Mouse (Mus musculus): Measurements from ENCODE around the gene Pld2. TPM values are rescaled to one million over a fixed set of nuclear protein-coding genes. Genes with fewer than 3 reads are reported as not detected.

Gene Pld2
- polyA plus RNA-seq, 1 experiment from 2014 or later, result 4.8 TPM

- Histone ChIP-seq H3K4me2 (ENCODE audit: low read length) (no peak overlapping the region), H3K4me1 (ENCODE audit: control insufficient read depth, insufficient read depth, low read length) (peaks cover 11% of the 10 kb centered on the region), H3K27me3 (replicated peaks; ENCODE audit: control insufficient read depth, insufficient read depth, low read length) (no peaks in the 10 kb centered on the region), H3K9ac (ENCODE audit: low read length) (no peak overlapping the region), H3K36me3 (ENCODE audit: control insufficient read depth, insufficient read depth, low read length) (no peaks in the 10 kb centered on the region), H3K4me3 (ENCODE audit: low read depth, low read length) (no peak overlapping the region), H3K9me3 (replicated peaks; ENCODE audit: control insufficient read depth, low read length) (no peaks in the 10 kb centered on the region), H3K27ac (ENCODE audit: low read depth, low read length) (no peak overlapping the region)
- DNase-seq (ENCODE audit: low spot score) (no peak), ATAC-seq (no peak)
- 93% methylated on average over 6 of the region's 6 CpGs for WGBS
Observed at GRCm38 (mm10) chr11:70578962-70579361, 39.1 kb downstream of the Pld2 start.

- no peaks in the 10 kb centered on the region for H3K9me3 ChIP-seq (replicated peaks; ENCODE audit: control insufficient read depth, low read length)
- WGBS, result 82% methylated on average over 9 of the region's 9 CpGs
- H3K27me3 ChIP-seq (replicated peaks; ENCODE audit: control insufficient read depth, insufficient read depth, low read length), result no peaks in the 10 kb centered on the region
- no peaks in the 10 kb centered on the region for H3K36me3 ChIP-seq (ENCODE audit: control insufficient read depth, insufficient read depth, low read length)
- H3K4me2 ChIP-seq (ENCODE audit: low read length), result no peak overlapping the region
- H3K4me1 ChIP-seq (ENCODE audit: control insufficient read depth, insufficient read depth, low read length), result peaks cover 11% of the 10 kb centered on the region; the same call in 1 of the 2 replicates
- ATAC-seq (no peak), DNase-seq (ENCODE audit: low spot score) (no peak)
- no peak overlapping the region for H3K4me3 ChIP-seq (ENCODE audit: low read depth, low read length)
- no peak overlapping the region for H3K27ac ChIP-seq (ENCODE audit: low read depth, low read length)
- H3K9ac ChIP-seq (ENCODE audit: low read length), result no peak overlapping the region
Observed at GRCm38 (mm10) chr11:70579710-70580357, 40.0 kb downstream of the Pld2 start.

DNA sequence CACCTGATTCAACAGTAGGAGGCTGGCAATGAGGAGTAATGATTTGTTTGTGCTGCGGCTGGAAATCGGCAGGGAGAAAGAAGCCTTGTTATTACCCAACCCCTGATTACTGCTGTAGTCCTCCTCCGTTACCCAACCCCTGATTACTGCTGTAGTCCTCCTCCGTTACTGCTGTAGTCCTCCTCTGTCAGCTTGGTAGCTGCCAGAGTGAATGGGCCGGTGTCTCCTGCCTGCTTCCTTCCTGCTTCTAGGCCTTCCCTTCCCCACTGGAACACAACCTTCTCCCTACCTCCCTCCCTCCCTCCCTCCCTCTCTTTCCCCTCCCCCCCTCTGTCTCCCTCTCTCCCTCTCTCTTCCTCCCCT is 40.5 kb downstream of the Pld2 start:
- Histone ChIP-seq H3K4me3 (ENCODE audit: low read depth, low read length) (no peak overlapping the region), H3K27me3 (replicated peaks; ENCODE audit: control insufficient read depth, insufficient read depth, low read length) (no peaks in the 10 kb centered on the region), H3K4me2 (ENCODE audit: low read length) (no peak overlapping the region), H3K4me1 (ENCODE audit: control insufficient read depth, insufficient read depth, low read length) (peaks cover 15% of the 10 kb centered on the region), H3K36me3 (ENCODE audit: control insufficient read depth, insufficient read depth, low read length) (no peaks in the 10 kb centered on the region), H3K9me3 (replicated peaks; ENCODE audit: control insufficient read depth, low read length) (no peaks in the 10 kb centered on the region), H3K9ac (ENCODE audit: low read length) (no peak overlapping the region), H3K27ac (ENCODE audit: low read depth, low read length) (no peak overlapping the region)
- DNase-seq (ENCODE audit: low spot score) (no peak), ATAC-seq (no peak)
- 54% methylated on average over 5 of the region's 5 CpGs for whole genome bisulfite sequencing

- H3K4me1 ChIP-seq (ENCODE audit: control insufficient read depth, insufficient read depth, low read length), result peaks cover 16% of the 10 kb centered on the region
- H3K4me2 ChIP-seq (ENCODE audit: low read length), result no peak overlapping the region
- no peak overlapping the region for H3K4me3 ChIP-seq (ENCODE audit: low read depth, low read length)
- H3K9me3 ChIP-seq (replicated peaks; ENCODE audit: control insufficient read depth, low read length), result no peaks in the 10 kb centered on the region
- no peak overlapping the region for H3K9ac ChIP-seq (ENCODE audit: low read length)
- DNase-seq (ENCODE audit: low spot score) (no peak), ATAC-seq (no peak)
- H3K27me3 ChIP-seq (replicated peaks; ENCODE audit: control insufficient read depth, insufficient read depth, low read length), result no peaks in the 10 kb centered on the region
- 82% methylated on average over 3 of the region's 3 CpGs for WGBS
- H3K36me3 ChIP-seq (ENCODE audit: control insufficient read depth, insufficient read depth, low read length), result no peaks in the 10 kb centered on the region
- H3K27ac ChIP-seq (ENCODE audit: low read depth, low read length), result no peak overlapping the region
Observed at GRCm38 (mm10) chr11:70580921-70581320, 41.1 kb downstream of the Pld2 start.

DNA sequence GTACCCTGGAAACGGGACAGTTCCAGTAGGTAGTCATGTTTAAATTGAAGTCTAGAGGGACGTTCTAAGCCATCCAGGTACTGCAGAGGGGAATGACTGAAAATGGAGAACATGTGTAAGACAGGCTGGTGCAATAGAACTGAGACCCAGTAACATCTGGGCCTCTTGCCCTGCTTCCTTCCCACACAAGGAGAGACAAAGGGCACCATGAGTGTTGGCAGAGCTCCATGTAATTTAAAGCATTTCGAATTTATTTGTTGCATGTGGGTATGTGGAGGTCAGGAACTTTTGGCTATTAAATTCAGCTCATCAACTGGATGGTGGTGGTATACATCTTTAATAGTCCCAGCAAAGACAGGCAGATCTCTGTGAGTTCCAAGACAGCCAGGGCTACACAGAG is 42.3 kb downstream of the Pld2 start:
- no peak overlapping the region for H3K9ac ChIP-seq (ENCODE audit: low read length)
- H3K4me1 ChIP-seq (ENCODE audit: control insufficient read depth, insufficient read depth, low read length), result peaks cover 16% of the 10 kb centered on the region
- no peak overlapping the region for H3K4me3 ChIP-seq (ENCODE audit: low read depth, low read length)
- DNase-seq (ENCODE audit: low spot score), result no peak
- no peak overlapping the region for H3K27ac ChIP-seq (ENCODE audit: low read depth, low read length)
- H3K4me2 ChIP-seq (ENCODE audit: low read length), result no peak overlapping the region
- H3K9me3 ChIP-seq (replicated peaks; ENCODE audit: control insufficient read depth, low read length), result no peaks in the 10 kb centered on the region
- 72% methylated on average over 3 of the region's 3 CpGs for WGBS
- ATAC-seq, result no peak
- no peaks in the 10 kb centered on the region for H3K36me3 ChIP-seq (ENCODE audit: control insufficient read depth, insufficient read depth, low read length)
- H3K27me3 ChIP-seq (replicated peaks; ENCODE audit: control insufficient read depth, insufficient read depth, low read length), result no peaks in the 10 kb centered on the region

DNA sequence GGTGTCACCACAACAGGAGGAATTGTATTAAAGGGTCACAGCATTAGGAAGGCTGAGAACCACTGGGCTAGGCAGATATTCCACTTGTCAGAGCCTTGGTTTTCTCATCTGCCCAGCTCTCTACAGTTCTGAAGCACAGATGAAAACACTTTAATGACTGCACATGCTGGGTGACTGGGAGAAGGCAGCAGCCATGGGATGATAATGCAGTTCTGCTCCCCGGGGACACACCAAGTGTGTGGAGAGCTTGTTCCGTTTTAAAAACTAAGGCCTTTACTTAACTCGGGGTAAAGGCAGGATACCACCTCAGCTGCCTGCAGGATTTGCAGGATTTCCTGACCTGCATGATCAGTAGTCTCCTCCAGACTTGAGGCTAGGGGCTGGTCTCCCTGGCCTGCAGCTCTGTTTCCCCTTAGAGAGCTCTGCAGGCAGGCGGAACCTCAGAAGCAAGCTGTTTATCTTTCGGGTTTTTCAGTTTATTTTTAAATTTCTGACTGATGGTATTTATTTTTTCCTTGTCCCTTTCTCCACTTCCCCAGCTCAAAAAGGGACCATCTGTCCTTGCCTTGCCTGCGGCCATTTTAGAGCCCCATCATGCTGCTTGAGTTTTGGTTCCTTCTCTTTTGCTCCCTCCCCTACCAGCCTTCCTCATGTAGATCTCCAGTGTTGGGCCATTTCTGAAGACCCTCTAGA is 43.3 kb downstream of the Pld2 start:
- ATAC-seq, result no peak
- Histone ChIP-seq H3K4me2 (ENCODE audit: low read length) (no peak overlapping the region), H3K36me3 (ENCODE audit: control insufficient read depth, insufficient read depth, low read length) (no peaks in the 10 kb centered on the region), H3K9me3 (replicated peaks; ENCODE audit: control insufficient read depth, low read length) (no peaks in the 10 kb centered on the region), H3K4me1 (ENCODE audit: control insufficient read depth, insufficient read depth, low read length) (peaks cover 12% of the 10 kb centered on the region), H3K4me3 (ENCODE audit: low read depth, low read length) (no peak overlapping the region), H3K27me3 (replicated peaks; ENCODE audit: control insufficient read depth, insufficient read depth, low read length) (no peaks in the 10 kb centered on the region), H3K9ac (ENCODE audit: low read length) (no peak overlapping the region), H3K27ac (ENCODE audit: low read depth, low read length) (no peak overlapping the region)
- WGBS, result 78% methylated on average over 6 of the region's 6 CpGs
- DNase-seq (ENCODE audit: low spot score), result no peak

- DNase-seq (ENCODE audit: low spot score) (no peak), ATAC-seq (no peak)
- Histone ChIP-seq H3K9ac (ENCODE audit: low read length) (no peak overlapping the region), H3K4me2 (ENCODE audit: low read length) (no peak overlapping the region), H3K9me3 (replicated peaks; ENCODE audit: control insufficient read depth, low read length) (no peaks in the 10 kb centered on the region), H3K4me3 (ENCODE audit: low read depth, low read length) (no peak overlapping the region), H3K36me3 (ENCODE audit: control insufficient read depth, insufficient read depth, low read length) (no peaks in the 10 kb centered on the region), H3K27ac (ENCODE audit: low read depth, low read length) (no peak overlapping the region), H3K4me1 (ENCODE audit: control insufficient read depth, insufficient read depth, low read length) (peaks cover 7% of the 10 kb centered on the region), H3K27me3 (replicated peaks; ENCODE audit: control insufficient read depth, insufficient read depth, low read length) (no peaks in the 10 kb centered on the region)
- 89% methylated on average over 7 of the region's 7 CpGs for WGBS
Observed at GRCm38 (mm10) chr11:70583775-70584174, 43.9 kb downstream of the Pld2 start.

GRCm38 (mm10) chr11:70585457-70585856 is 45.6 kb downstream of the Pld2 start:
- Histone ChIP-seq H3K4me2 (ENCODE audit: low read length) (no peak overlapping the region), H3K36me3 (ENCODE audit: control insufficient read depth, insufficient read depth, low read length) (no peaks in the 10 kb centered on the region), H3K27me3 (replicated peaks; ENCODE audit: control insufficient read depth, insufficient read depth, low read length) (no peaks in the 10 kb centered on the region), H3K4me3 (ENCODE audit: low read depth, low read length) (no peak overlapping the region), H3K27ac (ENCODE audit: low read depth, low read length) (peak overlapping the region; percentile 10; the same call in 1 of the 2 replicates), H3K9ac (ENCODE audit: low read length) (no peak overlapping the region), H3K9me3 (replicated peaks; ENCODE audit: control insufficient read depth, low read length) (no peaks in the 10 kb centered on the region), H3K4me1 (ENCODE audit: control insufficient read depth, insufficient read depth, low read length) (peaks cover 7% of the 10 kb centered on the region)
- 49% methylated on average over 7 of the region's 7 CpGs for WGBS
- no peak for ATAC-seq
- DNase-seq (ENCODE audit: low spot score), result peak; percentile 37

GRCm38 (mm10) chr11:70586261-70586660 is 46.4 kb downstream of the Pld2 start:
- H3K4me2 ChIP-seq (ENCODE audit: low read length), result no peak overlapping the region
- WGBS, result 92% methylated on average over 3 of the region's 3 CpGs
- DNase-seq (ENCODE audit: low spot score), result no peak
- no peaks in the 10 kb centered on the region for H3K9me3 ChIP-seq (replicated peaks; ENCODE audit: control insufficient read depth, low read length)
- no peak for ATAC-seq
- H3K9ac ChIP-seq (ENCODE audit: low read length), result no peak overlapping the region
- no peak overlapping the region for H3K4me3 ChIP-seq (ENCODE audit: low read depth, low read length)
- peaks cover 7% of the 10 kb centered on the region for H3K4me1 ChIP-seq (ENCODE audit: control insufficient read depth, insufficient read depth, low read length)
- H3K27ac ChIP-seq (ENCODE audit: low read depth, low read length), result no peak overlapping the region
- no peaks in the 10 kb centered on the region for H3K36me3 ChIP-seq (ENCODE audit: control insufficient read depth, insufficient read depth, low read length)
- no peaks in the 10 kb centered on the region for H3K27me3 ChIP-seq (replicated peaks; ENCODE audit: control insufficient read depth, insufficient read depth, low read length)

Data from forebrain, embryonic 14.5 days (tissue).